Comparison of ENCODE assay signal across 7 mouse cellular contexts in the genomic region with DNA sequence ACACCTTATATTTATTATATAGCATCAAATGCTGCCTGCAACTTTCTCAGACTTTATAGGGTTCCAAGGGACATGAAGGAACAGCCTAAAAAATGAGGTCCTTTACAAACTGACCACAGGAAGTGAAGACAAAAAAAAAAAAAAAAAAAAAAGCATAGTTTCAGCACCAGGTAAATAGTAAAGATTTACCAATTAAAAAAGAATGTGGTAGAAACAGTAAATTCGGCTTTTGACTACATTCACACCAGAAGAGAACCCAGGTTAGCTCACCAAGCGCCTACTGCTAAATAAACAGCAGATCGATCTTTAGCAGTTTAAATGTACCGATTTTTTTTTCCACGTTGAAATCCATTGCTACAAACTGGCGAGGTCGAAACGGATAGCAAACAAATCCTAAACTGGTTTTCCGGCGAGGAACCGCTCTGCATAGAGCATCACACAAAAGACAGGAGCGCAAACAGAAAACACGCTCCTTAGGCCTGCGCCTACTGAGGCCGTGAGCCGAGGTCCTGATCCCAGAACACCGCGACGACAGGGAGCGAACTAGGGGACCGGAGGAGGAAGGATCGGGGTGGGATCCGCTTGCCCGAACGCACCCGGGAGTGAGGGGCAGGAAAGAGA. TPM values are rescaled to one million over a fixed set of nuclear protein-coding genes. Genes with fewer than 3 reads are reported as not detected.
DNase-seq lines count a peak whose midpoint lies in the region; ATAC-seq lines count a peak whose summit lies in the region.

No protein-coding gene starts in this region.

- H3K36me3 ChIP-seq in neural tube, embryonic 11.5 days (ENCODE audit: control insufficient read depth, insufficient read depth, low read length): no peaks in the 10 kb centered on the region
- no peaks in the 10 kb centered on the region for H3K36me3 ChIP-seq in embryonic facial prominence, embryonic 11.5 days (replicated peaks; ENCODE audit: control insufficient read depth, insufficient read depth, low read depth, low read length)
- H3K36me3 ChIP-seq in intestine, embryonic 15.5 days: no peaks in the 10 kb centered on the region

- peak overlapping the region; percentile 94 for H3K9ac ChIP-seq in neural tube, embryonic 11.5 days (ENCODE audit: low read length)
- peak overlapping the region; percentile 98 for H3K9ac ChIP-seq in embryonic facial prominence, embryonic 11.5 days (replicated peaks; ENCODE audit: low read length)
- peak overlapping the region; percentile 97 for H3K9ac ChIP-seq in intestine, embryonic 15.5 days

- peak; percentile 49 for ATAC-seq in neural tube, embryonic 11.5 days (ENCODE audit: insufficient read depth, low FRiP score, low TSS enrichment)
- ATAC-seq in embryonic facial prominence, embryonic 11.5 days (replicated peaks; ENCODE audit: insufficient number of reproducible peaks, low FRiP score, low TSS enrichment, low read depth): peak; percentile 53
- peak; percentile 65 for ATAC-seq in intestine, embryonic 15.5 days
- peak; percentile 27; the same call in 1 of the 2 replicates for ATAC-seq in monocyte, adult 5-6 weeks (replicated peaks; ENCODE audit: insufficient number of reproducible peaks, low FRiP score, low TSS enrichment, poor library complexity, severe bottlenecking)

- H3K27ac ChIP-seq in neural tube, embryonic 11.5 days (ENCODE audit: low read depth, low read length): peak overlapping the region; percentile 97
- peak overlapping the region; percentile 96 for H3K27ac ChIP-seq in embryonic facial prominence, embryonic 11.5 days (replicated peaks; ENCODE audit: low read depth, low read length)
- H3K27ac ChIP-seq in intestine, embryonic 15.5 days: peak overlapping the region; percentile 100

- H3K4me1 ChIP-seq in neural tube, embryonic 11.5 days (ENCODE audit: control insufficient read depth, insufficient read depth, low read length): peaks cover 5% of the 10 kb centered on the region; the same call in 1 of the 2 replicates
- H3K4me1 ChIP-seq in embryonic facial prominence, embryonic 11.5 days (ENCODE audit: control insufficient read depth, insufficient read depth, low read length): no peaks in the 10 kb centered on the region
- no peaks in the 10 kb centered on the region for H3K4me1 ChIP-seq in intestine, embryonic 15.5 days (replicated peaks)

- peak overlapping the region; percentile 47 for H3K4me2 ChIP-seq in neural tube, embryonic 11.5 days (ENCODE audit: low read depth)
- H3K4me2 ChIP-seq in embryonic facial prominence, embryonic 11.5 days (ENCODE audit: low read depth, low read length): peak overlapping the region; percentile 64
- peak overlapping the region; percentile 63 for H3K4me2 ChIP-seq in intestine, embryonic 15.5 days (replicated peaks)

- no peak for DNase-seq in neural tube, embryonic 11.5 days (ENCODE audit: low spot score)
- no peak for DNase-seq in neural tube, embryonic 10.5 days (ENCODE audit: extremely low spot score, low spot score)
- peak; percentile 66 for DNase-seq in embryonic facial prominence, embryonic 11.5 days (ENCODE audit: low spot score)
- no peak for DNase-seq in cerebellum, postnatal 36 days
- DNase-seq in adrenal gland, adult 8-10 months: no peak

- WGBS in neural tube, embryonic 11.5 days: 1% methylated on average over 26 of the region's 26 CpGs
- 1% methylated on average over 26 of the region's 26 CpGs for WGBS in embryonic facial prominence, embryonic 11.5 days
- under 1% methylated on average over 26 of the region's 26 CpGs for WGBS in intestine, embryonic 15.5 days

- H3K4me3 ChIP-seq in neural tube, embryonic 11.5 days (ENCODE audit: low read depth, low read length): peak overlapping the region; percentile 71
- H3K4me3 ChIP-seq in embryonic facial prominence, embryonic 11.5 days (ENCODE audit: low read depth, low read length): peak overlapping the region; percentile 90
- H3K4me3 ChIP-seq in intestine, embryonic 15.5 days (replicated peaks): peak overlapping the region; percentile 95

- H3K27me3 ChIP-seq in neural tube, embryonic 11.5 days (ENCODE audit: control insufficient read depth, insufficient read depth, low read length): no peaks in the 10 kb centered on the region
- H3K27me3 ChIP-seq in embryonic facial prominence, embryonic 11.5 days (ENCODE audit: control insufficient read depth, insufficient read depth, low read length): no peaks in the 10 kb centered on the region
- H3K27me3 ChIP-seq in intestine, embryonic 15.5 days (replicated peaks): no peaks in the 10 kb centered on the region

- no peaks in the 10 kb centered on the region for H3K9me3 ChIP-seq in neural tube, embryonic 11.5 days (ENCODE audit: control insufficient read depth, low read length)
- H3K9me3 ChIP-seq in embryonic facial prominence, embryonic 11.5 days (replicated peaks; ENCODE audit: control insufficient read depth, low read length): no peaks in the 10 kb centered on the region
- H3K9me3 ChIP-seq in intestine, embryonic 15.5 days: no peaks in the 10 kb centered on the region

RNA-seq across cellular contexts. Expression of gene Glg1, which starts 0.9 kb away (rescaled TPM):
- 78.3 and 83.2 TPM in 2 replicates for polyA plus RNA-seq in neural tube, embryonic 11.5 days (2014; fragmentation: Nextera tagmentation; extraction: Ambion mirVana)
- 75.6 and 79.7 TPM in 2 replicates for polyA plus RNA-seq in embryonic facial prominence, embryonic 11.5 days (2014; fragmentation: Nextera tagmentation; extraction: Ambion mirVana)
- polyA plus RNA-seq in intestine, embryonic 15.5 days (2015; fragmentation: Nextera tagmentation; extraction: Ambion mirVana): 54.5 and 57.4 TPM in 2 replicates
- 38.0 to 80.4 TPM (median 38.5 TPM) in 3 replicates for total RNA-seq in monocyte, adult 5-6 weeks (2017)
- total RNA-seq in adrenal gland, adult 8-10 months (2022): 100 to 1,000 TPM; 134 to 184 (median 162) TPM

RNA-seq across cellular contexts. Expression of gene Rfwd3, which starts 41.9 kb away (rescaled TPM):
- 84.1 and 85.4 TPM in 2 replicates for polyA plus RNA-seq in neural tube, embryonic 11.5 days (2014; fragmentation: Nextera tagmentation; extraction: Ambion mirVana)
- 95.7 and 96.7 TPM in 2 replicates for polyA plus RNA-seq in embryonic facial prominence, embryonic 11.5 days (2014; fragmentation: Nextera tagmentation; extraction: Ambion mirVana)
- 49.4 and 50.3 TPM in 2 replicates for polyA plus RNA-seq in intestine, embryonic 15.5 days (2015; fragmentation: Nextera tagmentation; extraction: Ambion mirVana)
- total RNA-seq in monocyte, adult 5-6 weeks (2017): 29.3 to 34.8 TPM (median 33.1 TPM) in 3 replicates
- 10 to 100 TPM; 66.0 to 70.6 (median 68.9) TPM for total RNA-seq in adrenal gland, adult 8-10 months (2022)
